Mouse (Mus musculus): ENCODE measurements at regions not wholly inside any gene's neighbourhood (a gene's known extent, or its start where the extent isn't known, plus 50 kb on each side); places are given as distances from the start of the nearest gene placed in this dataset.
"Not testable (repeated sequence)": the region's sequence is repeated elsewhere in the genome, so short reads cannot be mapped to it uniquely, and the experiment has no call there.

DNA sequence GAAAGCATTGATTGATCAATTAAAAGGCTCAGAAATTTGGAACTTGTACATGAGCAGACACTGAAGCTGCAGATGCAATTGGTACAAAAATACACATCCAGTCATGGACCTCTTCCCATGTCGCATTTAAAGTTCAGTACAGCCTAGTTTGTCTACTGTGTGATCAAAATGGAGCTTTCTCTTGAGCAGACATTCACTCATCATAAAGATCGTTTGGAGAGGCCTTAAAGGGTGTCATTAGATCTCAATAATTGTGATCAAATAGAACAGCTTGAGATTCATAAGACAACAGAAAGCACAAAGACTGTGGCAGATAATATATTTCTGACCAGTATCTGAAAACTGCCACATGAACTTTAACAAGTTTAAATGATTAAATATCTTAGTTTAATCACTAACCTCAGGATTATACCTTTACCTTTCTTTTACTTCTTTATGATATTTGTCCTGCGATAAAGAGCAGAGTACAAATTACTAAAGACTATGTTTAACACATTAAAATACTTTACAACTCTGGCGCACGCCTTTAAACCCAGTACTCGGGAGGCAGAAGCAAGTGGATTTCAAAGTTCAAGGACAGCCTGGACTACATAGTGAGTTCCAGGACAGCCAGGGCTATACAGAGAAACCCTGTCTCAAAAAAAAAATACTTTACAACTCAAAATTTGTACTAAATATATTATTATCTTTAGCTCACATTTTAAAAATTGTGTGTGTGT, 635.1 kb downstream of the Dnajb9 start:
- no peak for DNase-seq

DNA sequence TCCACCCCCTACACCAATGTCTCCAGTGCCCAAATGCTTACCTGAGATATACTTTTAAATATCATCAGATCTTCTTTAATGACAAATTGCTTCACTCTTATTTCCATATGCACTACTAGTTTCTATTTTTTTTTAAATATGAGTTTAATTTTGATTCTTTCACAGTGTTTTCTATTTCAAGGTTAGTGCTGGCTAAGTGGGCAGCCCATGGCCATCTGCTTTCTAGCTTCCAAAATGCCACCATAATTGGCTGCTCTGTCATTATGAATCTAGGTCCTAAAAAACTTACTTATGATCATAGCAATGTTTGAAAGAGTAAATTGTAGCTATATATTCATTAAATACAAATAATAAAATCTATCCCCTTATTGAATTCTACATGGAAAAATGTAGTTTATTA, 636.9 kb downstream of the Dnajb9 start:
- DNase-seq: peak; percentile 19

DNA sequence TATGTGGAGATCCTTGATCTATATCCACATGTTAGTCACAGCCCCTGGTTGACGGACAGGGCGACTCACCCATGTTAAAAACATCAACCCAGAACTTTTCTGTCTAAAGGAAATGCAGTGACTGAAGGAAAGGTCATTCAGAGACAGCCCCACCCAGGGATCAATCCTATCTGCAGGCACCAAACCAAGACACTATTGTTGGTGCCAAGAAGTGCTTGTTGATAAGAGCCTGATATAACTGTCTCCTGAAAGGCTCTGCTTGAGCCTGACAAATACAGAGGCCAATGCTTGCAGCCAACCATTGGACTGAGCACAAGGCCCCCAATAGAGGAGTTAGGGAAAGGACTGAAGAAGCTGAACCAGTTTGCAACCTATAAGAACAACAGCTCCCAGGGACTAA, 682.5 kb downstream of the Dnajb9 start:
- no peak for DNase-seq

DNA sequence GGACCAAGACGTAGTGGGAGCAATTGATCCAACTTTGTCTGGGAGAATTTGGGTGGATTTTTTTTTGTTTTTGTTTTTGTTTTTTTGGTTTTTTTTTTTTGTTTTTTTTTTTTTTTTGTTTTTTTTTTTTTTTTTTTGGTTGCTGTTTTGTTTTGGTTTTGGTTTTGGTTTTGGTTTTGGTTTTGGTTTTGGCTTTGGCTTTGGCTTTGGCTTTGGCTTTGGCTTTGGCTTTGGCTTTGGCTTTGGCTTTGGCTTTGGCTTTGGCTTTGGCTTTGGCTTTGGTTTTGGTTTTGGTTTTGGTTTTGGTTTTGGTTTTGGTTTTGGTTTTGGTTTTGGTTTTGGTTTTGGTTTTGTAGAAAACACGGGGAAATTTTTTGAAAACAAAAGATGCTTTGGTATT, 702.7 kb downstream of the Dnajb9 start:
- DNase-seq: not testable (repeated sequence)

DNA sequence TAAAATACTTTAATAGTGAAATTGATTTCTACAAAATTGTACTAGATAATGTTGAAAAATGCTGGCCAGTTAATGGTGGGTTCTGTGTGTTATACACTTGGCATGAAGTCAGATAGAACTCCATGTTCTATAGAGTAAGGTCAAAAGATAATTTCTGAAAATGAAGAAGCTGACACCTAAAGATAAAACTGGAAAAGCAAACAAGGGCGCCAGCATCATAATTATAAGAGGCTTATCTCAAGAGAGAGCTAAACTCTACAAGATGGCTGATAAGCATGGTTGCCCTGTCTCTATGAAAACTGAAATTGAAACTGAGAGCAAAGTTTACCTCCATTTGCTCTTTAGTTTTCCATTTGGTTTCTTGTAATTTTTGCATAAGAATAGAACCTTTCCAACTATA, 720.2 kb downstream of the Dnajb9 start:
- DNase-seq: no peak

DNA sequence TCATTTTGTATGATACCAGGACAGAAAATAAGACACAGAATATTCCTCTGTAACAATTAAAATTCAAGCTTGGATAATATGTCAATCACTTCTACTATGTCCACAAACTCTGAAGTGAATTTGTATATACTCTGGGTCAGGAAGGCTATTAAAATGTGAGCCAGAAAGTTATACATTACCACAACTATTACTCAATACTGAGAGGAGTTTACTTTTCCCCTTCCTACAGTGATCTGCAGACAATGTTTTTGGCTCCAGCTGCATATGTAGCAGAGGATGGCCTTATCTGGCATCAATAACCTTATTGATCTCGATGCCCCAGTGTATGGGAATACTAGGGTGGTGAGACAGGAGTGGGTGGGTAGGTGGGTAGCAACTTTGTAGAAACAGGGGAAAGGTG, 727.4 kb downstream of the Dnajb9 start:
- no peak for DNase-seq

DNA sequence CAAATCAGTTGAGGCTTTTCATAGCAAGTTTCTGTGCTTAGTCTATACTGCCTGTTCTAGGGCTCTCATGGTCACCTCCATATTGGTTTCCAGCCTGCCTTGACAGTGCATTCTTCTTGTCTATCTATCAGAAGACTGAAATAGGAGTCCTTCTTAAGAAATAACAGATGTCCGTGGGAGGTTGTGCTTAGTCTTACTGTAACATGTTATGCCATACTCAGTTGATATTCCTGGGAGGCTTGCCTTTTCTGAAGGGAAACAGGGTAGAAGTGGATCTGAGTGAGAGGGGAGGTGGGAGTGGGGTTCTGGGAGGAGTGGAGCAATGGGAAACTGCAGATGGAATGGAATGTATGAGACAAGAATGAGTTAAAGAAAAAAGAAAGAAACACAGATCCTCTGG, 747.6 kb downstream of the Dnajb9 start:
- DNase-seq: no peak

All from right cerebral cortex, adult 18-20 months (tissue).